Mouse (Mus musculus): ENCODE measurements at regions not wholly inside any gene's neighbourhood (a gene's known extent, or its start where the extent isn't known, plus 50 kb on each side); places are given as distances from the start of the nearest gene placed in this dataset.

GRCm38 (mm10) chr15:18189622-18190308 is 629.0 kb upstream of the Cdh10 start:
- peak in 1 of 2 experiments; percentile 11 for DNase-seq (ENCODE audit: low spot score in 2 of 2)

GRCm38 (mm10) chr15:18190490-18190889 is 628.3 kb upstream of the Cdh10 start:
- DNase-seq (ENCODE audit: low spot score in 2 of 2) = no peak

GRCm38 (mm10) chr15:18211102-18211501 is 607.6 kb upstream of the Cdh10 start:
- peak in 1 of 2 experiments; percentile 7 for DNase-seq (ENCODE audit: low spot score in 2 of 2)

- DNase-seq (ENCODE audit: low spot score in 2 of 2) = no peak
These were observed 598.8 kb upstream of the Cdh10 start for GRCm38 (mm10) chr15:18219913-18220312.
